Mouse (Mus musculus): Measurements from ENCODE around the gene Mtch1. TPM values are rescaled to one million over a fixed set of nuclear protein-coding genes. Genes with fewer than 3 reads are reported as not detected.

Gene Mtch1
- polyA plus RNA-seq, 1 experiment: 354 TPM

DNA sequence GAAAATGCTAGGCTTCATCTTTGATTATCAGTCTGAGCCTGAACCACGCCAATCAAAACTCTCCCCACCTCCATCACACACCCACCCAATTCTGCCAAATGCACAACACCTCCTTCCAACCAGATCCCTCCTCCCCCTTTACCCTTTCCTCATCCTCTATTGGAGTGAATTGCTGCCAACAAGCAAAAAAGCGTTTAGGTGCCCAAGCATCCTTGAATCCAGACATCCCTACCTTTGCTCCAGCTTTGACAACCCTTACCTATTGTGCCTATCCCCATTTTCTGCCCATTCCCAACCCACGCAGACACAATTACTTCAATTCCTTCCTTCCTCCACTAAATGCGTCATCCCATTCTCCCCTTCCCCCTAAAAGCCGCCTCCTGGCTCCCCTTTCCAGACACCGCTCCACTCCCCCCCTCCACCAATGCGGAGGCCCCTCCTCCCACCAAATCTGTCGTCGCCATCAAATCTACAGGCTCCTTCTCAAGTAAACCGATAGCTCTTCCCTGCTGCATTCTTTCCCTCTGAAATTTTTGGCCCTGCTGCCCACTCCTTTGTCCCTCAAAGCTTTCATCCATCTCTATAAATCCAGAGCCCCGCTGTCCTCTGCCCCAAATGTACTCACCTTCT lies 1.1 kb downstream of the Mtch1 start:
- peak overlapping the region; percentile 78 for H3K4me3 ChIP-seq (ENCODE audit: control insufficient read depth, insufficient read depth, low read length)
- DNase-seq: no peak
- H3K36me3 ChIP-seq (ENCODE audit: control insufficient read depth, insufficient read depth, low read length): no peaks in the 10 kb centered on the region
- 12% methylated on average over 11 of the region's 11 CpGs for WGBS
- no peak overlapping the region for H3K27ac ChIP-seq (ENCODE audit: control insufficient read depth, insufficient read depth, low read length)
- TF ChIP-seq CTCF (IDR thresholded peaks at IDR 0.05; ENCODE audit: borderline replicate concordance, control insufficient read depth, extremely low read depth, insufficient read depth, low read length, poor library complexity) (no peak), POLR2A (IDR thresholded peaks at IDR 0.05; ENCODE audit: control insufficient read depth, extremely low read depth, insufficient read depth, low read length, poor library complexity) (no peak)
- no peaks in the 10 kb centered on the region for H3K27me3 ChIP-seq (ENCODE audit: control insufficient read depth, insufficient read depth, low read length)
- peaks cover 35% of the 10 kb centered on the region for H3K4me1 ChIP-seq (replicated peaks; ENCODE audit: control insufficient read depth, insufficient read depth, low read length)

DNA sequence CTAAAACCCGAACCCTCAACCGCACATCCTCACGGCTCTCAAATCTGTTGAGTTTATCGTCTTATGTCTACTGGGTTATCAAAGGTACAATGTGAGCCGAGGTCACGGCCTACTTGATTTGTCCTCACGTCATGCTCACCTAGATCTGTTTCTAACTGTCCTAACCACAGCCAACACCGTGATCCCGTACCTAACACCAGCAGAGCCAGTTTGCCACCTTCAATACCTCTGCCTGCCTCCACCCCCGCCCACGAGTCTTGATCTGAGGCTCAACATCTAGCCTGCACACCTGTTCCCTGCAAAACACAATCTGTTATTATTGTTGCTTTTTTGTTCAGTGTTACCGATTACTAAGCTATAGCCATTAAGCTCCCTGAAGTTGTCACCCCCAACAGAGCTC lies 2.5 kb downstream of the Mtch1 start:
- WGBS: 77% methylated on average over 12 of the region's 12 CpGs
- no peak for TF ChIP-seq POLR2A (IDR thresholded peaks at IDR 0.05; ENCODE audit: control insufficient read depth, extremely low read depth, insufficient read depth, low read length, poor library complexity)
- H3K36me3 ChIP-seq (ENCODE audit: control insufficient read depth, insufficient read depth, low read length): no peaks in the 10 kb centered on the region
- H3K4me3 ChIP-seq (ENCODE audit: control insufficient read depth, insufficient read depth, low read length): no peak overlapping the region
- DNase-seq: no peak
- H3K27ac ChIP-seq (ENCODE audit: control insufficient read depth, insufficient read depth, low read length): no peak overlapping the region
- H3K27me3 ChIP-seq (ENCODE audit: control insufficient read depth, insufficient read depth, low read length): no peaks in the 10 kb centered on the region
- H3K4me1 ChIP-seq (replicated peaks; ENCODE audit: control insufficient read depth, insufficient read depth, low read length): peaks cover 48% of the 10 kb centered on the region

DNA sequence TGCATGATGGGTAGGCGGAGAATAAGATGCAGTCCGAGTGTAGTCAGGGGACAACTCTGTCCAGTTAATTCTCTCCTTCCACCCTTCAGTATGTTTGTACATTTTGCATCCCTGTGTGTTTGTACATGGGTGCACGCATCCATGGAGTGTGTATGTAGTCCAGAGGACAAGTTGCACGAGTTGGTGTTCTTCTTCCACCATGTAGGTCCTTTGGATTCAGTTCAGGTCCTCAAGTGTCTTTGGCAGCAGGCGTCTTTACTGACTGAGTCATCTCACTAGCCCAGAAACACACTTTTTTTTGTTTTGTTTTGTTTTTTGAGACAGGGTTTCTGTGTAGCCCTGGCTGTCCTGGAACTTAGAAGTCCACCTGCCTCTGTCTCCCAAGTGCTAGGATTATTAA lies 4.5 kb downstream of the Mtch1 start:
- TF ChIP-seq POLR2A (IDR thresholded peaks at IDR 0.05; ENCODE audit: control insufficient read depth, extremely low read depth, insufficient read depth, low read length, poor library complexity): no peak
- no peak for TF ChIP-seq CTCF (IDR thresholded peaks at IDR 0.05; ENCODE audit: borderline replicate concordance, control insufficient read depth, extremely low read depth, insufficient read depth, low read length, poor library complexity)
- Histone ChIP-seq H3K4me1 (replicated peaks; ENCODE audit: control insufficient read depth, insufficient read depth, low read length) (peaks cover 65% of the 10 kb centered on the region), H3K27ac (ENCODE audit: control insufficient read depth, insufficient read depth, low read length) (no peak overlapping the region), H3K27me3 (ENCODE audit: control insufficient read depth, insufficient read depth, low read length) (no peaks in the 10 kb centered on the region), H3K4me3 (ENCODE audit: control insufficient read depth, insufficient read depth, low read length) (no peak overlapping the region), H3K36me3 (ENCODE audit: control insufficient read depth, insufficient read depth, low read length) (no peaks in the 10 kb centered on the region)
- 94% methylated on average over 5 of the region's 5 CpGs for WGBS
- DNase-seq: no peak

DNA sequence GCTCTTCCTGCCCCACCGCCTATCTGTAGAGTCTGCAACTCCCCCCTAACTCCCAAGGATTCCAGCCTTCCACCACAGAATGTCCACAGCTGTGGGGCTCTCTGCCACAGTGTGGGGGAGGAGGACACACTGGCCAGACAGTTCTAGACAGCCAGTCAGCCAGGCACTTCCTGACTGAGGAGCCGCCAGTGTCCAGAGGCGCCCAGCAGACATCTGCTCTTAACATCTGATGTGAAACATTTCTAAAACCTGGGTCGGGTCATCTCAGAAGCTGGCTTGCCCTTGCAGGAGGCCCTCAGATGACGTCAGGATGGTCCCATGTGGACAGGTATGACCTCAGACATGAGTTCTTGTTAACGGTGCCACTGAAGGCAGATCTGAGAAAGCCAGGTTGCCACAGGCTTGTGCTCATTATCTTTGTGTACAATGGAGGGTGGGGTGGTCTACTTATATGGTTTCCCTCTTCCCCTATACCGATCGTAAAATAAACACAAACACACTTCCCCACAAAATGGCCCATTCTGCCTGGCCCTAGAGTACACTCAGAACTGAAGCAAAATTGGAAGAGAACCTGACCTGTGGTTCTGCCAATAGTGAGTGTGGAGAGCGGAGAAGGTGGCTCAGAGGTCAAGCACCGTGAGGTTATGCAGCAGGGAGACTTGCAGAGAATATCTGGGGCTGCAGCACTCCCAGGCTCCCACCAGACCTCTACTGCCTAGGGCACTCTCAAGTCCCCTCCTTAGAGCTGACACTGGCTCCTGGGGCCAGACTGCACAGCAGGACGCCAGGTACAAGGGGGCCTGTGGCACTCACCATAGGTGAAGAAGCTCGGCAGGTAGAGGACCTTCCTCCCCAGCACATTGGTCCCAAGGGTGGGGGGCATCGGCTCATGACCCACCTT lies 5.5 kb downstream of the Mtch1 start:
- no peaks in the 10 kb centered on the region for H3K27me3 ChIP-seq (ENCODE audit: control insufficient read depth, insufficient read depth, low read length)
- 93% methylated on average over 13 of the region's 13 CpGs for WGBS
- peaks cover 1% of the 10 kb centered on the region; the same call in 1 of the 2 replicates for H3K36me3 ChIP-seq (ENCODE audit: control insufficient read depth, insufficient read depth, low read length)
- no peak for DNase-seq
- H3K4me1 ChIP-seq (replicated peaks; ENCODE audit: control insufficient read depth, insufficient read depth, low read length): peaks cover 71% of the 10 kb centered on the region
- no peak overlapping the region for H3K4me3 ChIP-seq (ENCODE audit: control insufficient read depth, insufficient read depth, low read length)
- no peak overlapping the region for H3K27ac ChIP-seq (ENCODE audit: control insufficient read depth, insufficient read depth, low read length)
- TF ChIP-seq POLR2A (IDR thresholded peaks at IDR 0.05; ENCODE audit: control insufficient read depth, extremely low read depth, insufficient read depth, low read length, poor library complexity) (no peak), CTCF (IDR thresholded peaks at IDR 0.05; ENCODE audit: borderline replicate concordance, control insufficient read depth, extremely low read depth, insufficient read depth, low read length, poor library complexity) (no peak)

DNA sequence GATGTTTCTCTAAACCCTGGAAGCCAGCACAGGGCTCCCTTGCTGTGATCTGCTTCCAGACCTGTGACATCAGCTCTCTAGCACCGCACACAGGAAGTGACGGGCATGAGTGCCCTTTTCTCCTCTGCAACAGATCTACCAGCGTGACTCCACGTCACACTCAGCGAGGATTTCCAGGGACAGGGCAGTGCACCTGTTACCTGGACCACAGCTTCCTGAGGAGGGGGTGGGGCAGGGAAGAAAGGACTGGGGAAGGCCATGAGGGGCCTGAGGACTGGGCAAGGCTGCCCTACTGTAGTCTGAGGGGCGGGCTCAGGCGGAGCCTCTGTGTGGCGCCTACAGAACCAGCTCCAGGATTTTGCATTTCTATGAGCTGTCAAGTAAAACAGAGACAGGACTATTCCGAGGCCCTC lies 6.1 kb downstream of the Mtch1 start:
- TF ChIP-seq CTCF (IDR thresholded peaks at IDR 0.05; ENCODE audit: borderline replicate concordance, control insufficient read depth, extremely low read depth, insufficient read depth, low read length, poor library complexity) (peak; percentile 33; the same call in 1 of the 2 replicates), POLR2A (IDR thresholded peaks at IDR 0.05; ENCODE audit: control insufficient read depth, extremely low read depth, insufficient read depth, low read length, poor library complexity) (no peak)
- Histone ChIP-seq H3K36me3 (ENCODE audit: control insufficient read depth, insufficient read depth, low read length) (peaks cover 8% of the 10 kb centered on the region; the same call in 1 of the 2 replicates), H3K4me1 (replicated peaks; ENCODE audit: control insufficient read depth, insufficient read depth, low read length) (peaks cover 69% of the 10 kb centered on the region), H3K4me3 (ENCODE audit: control insufficient read depth, insufficient read depth, low read length) (no peak overlapping the region), H3K27me3 (ENCODE audit: control insufficient read depth, insufficient read depth, low read length) (no peaks in the 10 kb centered on the region), H3K27ac (ENCODE audit: control insufficient read depth, insufficient read depth, low read length) (no peak overlapping the region)
- WGBS: 37% methylated on average over 9 of the region's 9 CpGs
- DNase-seq: peak; percentile 67

DNA sequence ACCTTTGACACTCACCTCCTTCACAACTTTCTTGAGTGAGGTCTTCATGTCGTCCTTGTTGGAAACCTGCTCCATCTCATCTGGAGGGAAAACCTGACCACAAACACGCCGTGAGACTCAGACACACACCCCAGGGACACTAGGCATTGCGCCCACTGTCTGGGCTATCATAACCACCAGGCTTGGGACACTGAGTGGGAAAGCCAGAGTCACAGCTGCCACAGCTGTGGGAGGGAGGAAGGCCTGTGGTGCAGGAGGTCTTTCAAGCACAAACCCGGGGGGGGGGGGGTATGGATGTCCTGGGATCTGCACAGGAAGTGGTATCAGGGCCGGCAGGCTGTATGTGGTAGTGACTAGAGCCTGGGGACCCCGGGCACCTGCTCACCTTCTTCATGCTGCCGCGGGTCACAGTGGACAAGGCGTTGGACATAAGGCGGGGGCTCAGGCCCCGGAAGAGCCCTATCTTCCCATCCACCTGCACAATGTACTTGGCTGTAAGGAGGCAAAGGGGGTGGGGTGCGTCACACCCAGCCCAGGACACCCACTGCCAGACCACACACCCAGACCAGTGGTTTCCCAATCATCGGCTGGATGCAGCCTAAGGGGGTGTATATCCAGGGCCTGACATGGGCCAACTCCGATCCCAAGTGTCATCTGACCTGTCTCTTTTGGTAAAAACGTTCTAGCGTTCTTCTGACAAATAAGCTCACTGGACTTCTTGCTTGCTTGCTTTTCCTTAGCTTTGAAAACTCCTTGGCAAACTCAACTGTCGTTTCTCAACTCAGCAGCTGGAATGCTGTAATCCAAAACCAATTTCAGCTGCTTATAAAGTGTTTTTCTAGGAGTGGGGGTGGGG lies 7.1 kb downstream of the Mtch1 start:
- peak overlapping the region; percentile 32; the same call in 1 of the 2 replicates for H3K27ac ChIP-seq (ENCODE audit: control insufficient read depth, insufficient read depth, low read length)
- no peak for TF ChIP-seq CTCF (IDR thresholded peaks at IDR 0.05; ENCODE audit: borderline replicate concordance, control insufficient read depth, extremely low read depth, insufficient read depth, low read length, poor library complexity)
- TF ChIP-seq POLR2A (IDR thresholded peaks at IDR 0.05; ENCODE audit: control insufficient read depth, extremely low read depth, insufficient read depth, low read length, poor library complexity): no peak
- peaks cover 16% of the 10 kb centered on the region; the same call in 1 of the 2 replicates for H3K36me3 ChIP-seq (ENCODE audit: control insufficient read depth, insufficient read depth, low read length)
- DNase-seq: no peak
- H3K27me3 ChIP-seq (ENCODE audit: control insufficient read depth, insufficient read depth, low read length): no peaks in the 10 kb centered on the region
- H3K4me1 ChIP-seq (replicated peaks; ENCODE audit: control insufficient read depth, insufficient read depth, low read length): peaks cover 59% of the 10 kb centered on the region
- WGBS: 57% methylated on average over 18 of the region's 18 CpGs
- no peak overlapping the region for H3K4me3 ChIP-seq (ENCODE audit: control insufficient read depth, insufficient read depth, low read length)

Measured in thymus, adult 2 months (tissue).